Mouse (Mus musculus): ENCODE measurements around the gene Pdxdc1.
"Not testable (repeated sequence)": the region's sequence is repeated elsewhere in the genome, so short reads cannot be mapped to it uniquely, and the experiment has no call there.

The Pdxdc1 gene

DNA sequence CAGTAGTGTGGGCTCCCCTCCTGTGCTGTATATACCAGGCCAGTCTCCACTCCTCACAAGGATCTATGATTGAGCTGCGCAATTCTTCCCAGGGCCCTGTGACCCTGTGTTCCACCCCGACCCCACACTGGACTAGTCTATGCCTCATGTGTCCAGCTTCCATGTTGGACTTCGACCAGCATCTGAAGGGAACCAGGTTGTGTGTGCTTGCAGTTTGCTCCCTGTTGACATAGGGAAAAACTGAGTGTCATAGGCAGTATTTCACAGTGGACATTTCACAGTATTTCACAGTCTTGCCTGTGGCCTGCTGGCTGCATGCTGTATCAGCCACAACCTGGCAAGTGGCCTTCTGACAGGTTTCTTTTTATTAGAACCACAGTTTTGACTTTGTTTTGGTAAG is 89.7 kb downstream of the Pdxdc1 start:
- no peak for DNase-seq (ENCODE audit: low read depth, low spot score)

DNA sequence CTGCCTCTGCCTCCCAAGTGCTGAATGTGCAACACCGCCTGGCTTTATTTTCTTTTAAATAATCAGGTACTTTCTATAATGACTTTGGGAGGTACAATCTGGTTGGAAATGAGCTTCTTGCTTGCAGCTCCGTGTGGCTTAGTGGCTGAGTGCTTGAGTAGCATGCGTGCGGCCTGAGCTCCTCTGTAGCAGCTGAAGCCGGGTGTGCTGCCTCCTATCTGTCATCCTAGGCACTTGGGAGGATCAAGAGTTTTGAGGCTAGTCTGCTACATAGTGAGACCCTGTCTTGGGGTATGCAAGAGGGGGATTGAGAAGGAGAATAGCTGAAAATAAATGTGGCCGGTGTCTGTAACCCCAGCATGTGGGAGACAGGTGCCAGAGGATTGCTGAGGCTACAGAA is 90.8 kb downstream of the Pdxdc1 start:
- no peak for DNase-seq (ENCODE audit: low read depth, low spot score)

GRCm38 (mm10) chr16:13808410-13808809 is 94.5 kb downstream of the Pdxdc1 start:
- DNase-seq (ENCODE audit: low read depth, low spot score): no peak

DNA sequence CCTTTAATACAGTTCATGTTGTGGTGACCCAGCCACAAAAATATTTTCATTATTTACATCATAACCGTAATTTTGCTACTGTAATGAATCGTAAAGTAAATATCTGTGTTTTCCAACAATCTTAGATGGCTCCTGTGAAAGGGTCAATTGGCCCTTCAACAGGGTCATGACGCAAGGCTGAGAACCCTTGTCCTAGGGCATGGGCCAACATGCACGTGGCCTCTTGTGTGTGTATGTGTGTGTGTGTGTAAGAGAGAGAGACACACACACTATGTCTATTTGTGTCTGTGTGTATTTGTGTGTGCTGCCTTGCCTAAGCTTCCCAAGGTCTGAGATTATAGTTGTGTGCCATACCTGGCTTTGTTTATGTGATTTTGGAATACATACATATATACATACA is 95.3 kb downstream of the Pdxdc1 start:
- no peak for DNase-seq (ENCODE audit: low read depth, low spot score)

DNA sequence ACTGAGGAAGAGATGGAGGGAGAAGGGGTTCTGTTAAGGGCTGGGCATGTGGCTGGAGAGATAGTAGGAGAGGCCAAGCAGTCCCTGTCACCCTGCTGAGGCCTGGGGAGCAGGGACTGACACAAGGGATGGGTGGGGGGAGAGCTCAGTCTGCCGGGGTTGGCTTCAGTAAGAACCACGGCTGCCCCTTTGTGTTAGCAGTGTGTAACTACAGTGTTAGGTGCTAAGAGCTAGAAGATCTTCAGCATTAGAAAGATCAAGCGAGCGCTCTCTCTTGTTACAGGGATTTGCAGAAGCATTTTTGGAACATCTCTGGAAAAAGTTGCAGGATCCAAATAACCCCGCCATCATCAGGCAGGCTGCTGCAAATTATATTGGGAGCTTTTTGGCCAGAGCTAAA is 98.3 kb downstream of the Pdxdc1 start:
- peak; percentile 45 for DNase-seq (ENCODE audit: low read depth, low spot score)

- no peak for DNase-seq (ENCODE audit: low read depth, low spot score)
Measured at GRCm38 (mm10) chr16:13801231-13801630, 101.7 kb downstream of the Pdxdc1 start.

GRCm38 (mm10) chr16:13796746-13797175 is 106.2 kb downstream of the Pdxdc1 start:
- DNase-seq (ENCODE audit: low read depth, low spot score): no peak

DNA sequence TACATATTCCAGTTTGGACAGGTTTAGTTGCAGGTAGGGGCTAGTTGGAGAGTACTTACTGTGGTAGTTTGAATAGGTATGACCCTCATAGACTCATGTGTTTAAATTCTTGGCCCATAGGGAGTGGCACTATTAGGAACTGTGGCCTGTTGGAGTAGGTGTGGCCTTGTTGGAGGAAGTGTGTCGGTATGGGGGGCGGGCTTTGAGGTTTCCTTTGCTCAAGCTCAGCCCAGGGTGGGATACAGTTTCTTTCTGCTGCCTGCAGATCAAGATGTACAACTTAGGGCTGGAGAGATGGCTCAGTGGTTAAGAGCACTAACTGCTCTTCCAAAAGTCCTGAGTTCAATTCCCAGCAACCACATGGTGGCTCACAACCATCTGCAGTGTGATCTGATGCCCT is 109.5 kb downstream of the Pdxdc1 start:
- not testable (repeated sequence) for DNase-seq (ENCODE audit: low read depth, low spot score)

GRCm38 (mm10) chr16:13785932-13786331 is 117.0 kb downstream of the Pdxdc1 start:
- no peak for DNase-seq (ENCODE audit: low read depth, low spot score)

Data from telencephalon, adult 2 months (tissue).